Mouse (Mus musculus): ENCODE measurements around the gene Tfam.
A peak's percentile ranks its signal among the peaks of the same experiment; 100 is the strongest.

Tfam gene

DNA sequence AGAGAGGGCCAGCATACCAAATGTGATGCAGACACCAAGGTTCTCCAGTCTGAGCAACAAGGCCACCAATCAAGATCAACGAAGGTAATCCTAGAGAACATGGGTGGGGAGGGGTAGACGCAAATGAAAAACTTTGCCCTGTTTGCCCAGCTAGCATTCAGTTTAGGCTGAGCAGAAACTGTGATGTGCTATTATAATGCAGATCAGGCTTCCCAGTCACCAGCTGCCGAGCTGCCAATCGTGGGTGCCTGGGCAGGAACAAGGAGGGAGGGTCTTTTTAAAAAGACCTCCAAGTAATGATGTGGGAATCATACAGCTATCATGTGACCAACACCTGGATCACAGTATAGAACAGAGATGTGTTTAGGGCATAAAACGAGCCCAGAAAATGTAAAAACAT, 15.0 kb downstream of the Tfam start:
- no peak for DNase-seq (ENCODE audit: low read depth)

DNA sequence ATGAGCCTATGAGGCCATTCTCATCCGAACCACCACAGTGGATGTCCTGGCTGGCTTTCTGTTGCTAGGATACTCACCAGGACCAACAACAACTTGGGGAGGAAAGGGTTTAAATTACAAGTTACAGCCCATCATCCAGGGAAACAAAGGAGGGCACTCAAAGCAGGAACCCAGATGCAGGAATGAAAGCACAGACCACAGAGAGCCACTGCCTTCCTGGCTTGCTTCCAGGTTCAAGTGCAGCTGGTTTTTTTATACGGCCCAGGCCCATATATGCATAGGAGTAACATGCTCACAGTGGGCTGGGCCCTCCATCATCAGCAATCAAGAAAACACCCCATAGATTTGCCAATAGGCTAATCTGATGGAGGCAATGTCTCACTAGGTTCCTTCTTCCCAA, 15.4 kb downstream of the Tfam start:
- DNase-seq (ENCODE audit: low read depth) = no peak

DNA sequence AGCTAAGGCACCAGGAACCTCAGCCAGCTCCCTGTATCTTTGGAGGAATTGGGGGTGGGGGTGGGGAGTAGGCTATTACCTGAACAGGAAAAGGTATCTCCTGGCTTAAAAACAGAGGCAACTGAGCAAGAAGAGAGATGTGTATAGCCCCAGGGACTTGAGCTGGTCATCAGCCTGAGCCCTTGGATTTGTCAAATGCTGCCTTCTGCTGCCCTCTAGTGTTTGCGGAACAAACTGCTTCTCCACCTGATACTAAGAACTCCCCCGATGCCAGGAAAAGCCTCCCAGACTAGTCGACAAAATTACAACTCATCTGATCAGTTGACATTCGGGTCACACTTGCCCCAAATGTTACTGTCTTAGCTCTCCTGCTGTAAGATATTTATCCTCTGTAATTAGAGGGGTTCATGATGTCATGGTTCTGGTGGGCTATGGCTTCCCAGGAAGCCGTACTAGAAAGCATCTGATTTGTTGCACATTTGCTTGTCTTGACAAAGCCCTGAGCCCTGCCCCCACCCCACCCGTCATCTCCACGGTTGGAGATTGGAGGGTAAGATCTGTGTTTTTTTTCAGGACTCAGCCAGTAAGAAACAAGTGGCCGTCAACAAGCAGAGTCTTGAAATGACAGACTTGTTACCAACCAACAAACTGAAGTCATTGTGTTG, 19.7 kb downstream of the Tfam start:
- DNase-seq (ENCODE audit: low read depth) = peak; percentile 73

DNA sequence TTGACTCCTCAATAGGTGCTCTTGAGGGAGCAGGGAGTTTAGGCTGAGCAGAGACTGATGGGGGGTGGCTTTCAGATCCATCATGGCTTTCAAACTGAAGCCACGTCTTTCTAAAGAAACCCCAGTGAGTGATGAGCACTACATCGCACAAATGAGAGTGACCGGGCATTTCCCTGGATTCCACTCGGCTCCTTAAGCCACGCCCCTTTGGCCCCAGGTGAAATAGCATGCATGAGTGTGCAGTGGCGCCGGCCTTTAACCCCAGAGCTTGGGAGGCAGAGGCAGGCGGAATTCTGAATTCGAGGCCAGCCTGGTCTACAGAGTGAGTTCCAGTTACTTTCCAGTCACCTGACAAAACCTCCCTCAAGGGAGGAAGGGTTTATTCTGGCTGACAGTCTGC, 22.1 kb downstream of the Tfam start:
- DNase-seq (ENCODE audit: low read depth) = no peak

DNA sequence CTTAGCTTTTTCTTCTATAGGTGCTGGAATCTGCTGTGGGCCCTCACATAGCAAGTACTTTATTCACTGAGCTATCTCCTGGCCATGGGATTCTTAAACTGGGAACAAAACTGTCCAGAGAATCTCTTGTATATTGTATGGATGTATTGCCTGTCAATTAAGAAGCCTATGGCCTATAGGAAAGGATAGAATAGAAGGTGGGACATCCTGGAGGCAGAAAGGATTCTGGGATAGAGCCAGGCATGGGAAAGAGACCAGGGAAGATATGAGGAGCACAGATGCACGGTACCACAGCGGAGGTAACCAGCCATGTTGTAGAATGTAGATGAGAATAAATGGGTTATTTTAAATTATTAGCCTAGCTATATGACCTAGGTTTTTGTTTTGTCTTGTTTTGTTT, 36.6 kb downstream of the Tfam start:
- DNase-seq (ENCODE audit: low read depth) = no peak

DNA sequence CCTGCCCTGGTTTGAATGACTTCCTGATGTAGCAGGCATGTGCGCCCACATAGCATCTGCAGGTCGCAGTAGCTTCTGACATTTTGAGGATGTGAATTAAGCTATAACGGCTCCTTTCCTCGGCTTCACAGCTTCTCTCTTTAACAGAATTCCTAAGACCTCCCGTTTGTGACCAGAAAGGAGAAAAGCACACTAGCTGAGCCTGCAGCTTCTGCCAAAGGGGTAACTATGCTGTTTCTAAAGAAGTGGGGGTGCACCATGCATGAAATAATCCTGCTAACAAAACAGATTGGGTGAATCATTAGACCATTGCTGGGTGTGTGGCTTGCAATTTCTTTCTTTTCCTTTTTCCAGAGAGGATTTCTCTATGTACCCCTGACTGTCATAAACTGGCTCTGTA, 37.1 kb downstream of the Tfam start:
- DNase-seq (ENCODE audit: low read depth) = no peak

DNA sequence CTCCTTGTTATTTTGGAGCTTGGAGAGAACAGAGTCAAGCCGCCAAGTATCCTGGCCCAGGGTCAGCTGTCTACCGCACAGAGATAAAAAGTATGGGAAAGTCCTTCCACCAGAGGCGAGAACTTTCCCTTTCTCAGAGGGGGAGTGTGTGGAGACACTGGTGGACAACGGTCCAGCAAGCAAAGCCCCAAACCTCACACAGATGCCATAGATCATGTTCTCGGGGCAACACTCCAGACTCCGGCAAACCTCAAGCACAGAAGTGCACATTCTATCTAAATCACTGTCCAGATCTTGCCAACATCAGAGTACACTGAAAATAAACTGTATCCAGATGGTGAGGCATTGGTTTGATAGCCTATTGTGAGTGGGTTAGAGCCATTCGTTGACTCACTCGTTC, 39.4 kb downstream of the Tfam start:
- no peak for DNase-seq (ENCODE audit: low read depth)

DNA sequence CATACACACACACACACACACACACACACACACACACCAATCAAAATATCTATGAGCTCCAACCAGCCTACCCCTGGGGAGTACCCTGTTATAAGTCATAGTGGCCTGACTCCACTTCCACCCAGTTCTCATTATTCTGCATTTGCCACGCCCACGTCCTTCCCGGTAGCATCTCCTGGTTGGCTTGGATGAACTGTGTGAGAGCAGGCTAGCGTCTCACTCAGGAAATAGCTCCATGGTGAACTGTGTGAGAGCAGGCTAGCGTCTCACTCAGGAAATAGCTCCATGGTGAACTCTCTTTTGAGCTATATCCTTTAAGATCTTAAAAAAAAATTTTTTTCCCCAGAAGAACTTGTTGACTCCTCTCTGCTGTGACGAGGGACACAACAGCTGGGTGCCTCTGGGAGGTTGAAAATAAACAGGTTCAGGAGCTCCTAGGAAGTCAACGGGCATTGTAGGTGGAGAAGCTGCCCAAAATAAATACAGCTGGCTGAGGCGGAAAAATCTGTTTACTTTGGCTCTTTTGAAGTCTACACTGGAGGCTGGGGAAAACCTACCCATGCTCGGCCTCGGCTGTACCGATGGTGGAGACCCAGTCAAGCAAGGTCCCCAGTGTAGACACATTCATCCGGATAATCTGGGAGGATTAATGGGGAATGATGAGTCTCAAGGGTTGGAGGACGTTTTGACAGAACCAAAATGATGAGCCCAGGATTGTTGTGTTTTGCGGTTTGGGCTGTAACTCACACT, 40.9 kb downstream of the Tfam start:
- DNase-seq (ENCODE audit: low read depth) = no peak

DNA sequence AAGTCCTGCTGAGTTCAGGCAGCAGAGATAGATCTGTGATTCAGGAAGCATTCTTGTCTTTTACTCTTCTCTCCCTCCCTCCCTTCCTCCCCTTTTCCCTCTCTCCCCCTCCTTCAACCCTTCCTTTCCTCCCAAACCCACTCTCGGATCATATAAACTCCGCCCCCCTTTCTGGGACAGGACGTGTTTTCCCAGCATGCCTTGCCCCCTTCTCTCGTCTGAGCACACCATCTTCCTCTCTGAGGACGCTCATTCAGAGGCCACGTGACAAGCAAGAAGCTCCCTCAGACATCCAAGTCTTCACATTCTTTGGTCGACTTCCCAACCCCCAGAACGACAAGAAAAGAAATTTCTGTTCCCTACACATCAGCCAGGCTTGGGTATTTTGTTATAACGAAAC, 42.6 kb downstream of the Tfam start:
- no peak for DNase-seq (ENCODE audit: low read depth)

DNA sequence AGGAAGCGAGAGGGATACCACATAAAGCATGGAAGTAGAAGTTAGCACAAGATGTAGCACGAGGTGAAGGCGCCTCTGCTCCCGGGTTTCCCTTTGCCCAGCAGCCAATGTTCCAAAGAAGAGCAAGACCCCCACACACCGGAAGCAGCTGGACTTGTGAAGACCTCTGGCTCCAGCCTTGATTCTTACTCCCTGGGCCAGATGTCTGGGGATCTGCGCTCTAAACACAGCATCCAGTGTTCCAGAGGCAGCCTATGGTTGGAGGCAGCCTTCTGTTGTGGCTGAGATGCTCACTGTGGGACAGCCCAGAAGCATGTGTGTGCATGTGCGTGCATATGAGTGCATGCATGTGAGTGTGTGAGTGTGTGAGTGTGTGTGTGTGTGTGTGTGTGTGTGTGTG, 43.4 kb downstream of the Tfam start:
- no peak for DNase-seq (ENCODE audit: low read depth)

DNA sequence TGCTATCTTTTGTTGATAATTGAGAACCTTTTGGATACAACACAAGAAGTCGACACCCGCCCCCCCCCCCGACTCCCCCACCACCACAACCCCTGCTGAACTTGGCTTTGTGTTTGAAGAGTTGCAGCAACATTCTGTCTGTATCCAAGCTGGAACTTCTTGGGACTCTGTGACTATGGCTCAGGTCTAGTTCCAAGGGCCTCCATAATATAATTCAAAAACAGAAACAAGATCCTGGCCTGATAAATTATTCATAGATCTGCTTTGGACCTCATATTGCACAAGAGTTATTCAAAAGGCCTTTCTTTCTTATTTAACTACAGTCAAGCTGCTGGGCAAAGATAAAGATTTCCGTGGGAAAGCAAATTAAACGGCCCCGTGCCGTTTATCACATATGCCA, 44.8 kb downstream of the Tfam start:
- DNase-seq (ENCODE audit: low read depth) = no peak

DNA sequence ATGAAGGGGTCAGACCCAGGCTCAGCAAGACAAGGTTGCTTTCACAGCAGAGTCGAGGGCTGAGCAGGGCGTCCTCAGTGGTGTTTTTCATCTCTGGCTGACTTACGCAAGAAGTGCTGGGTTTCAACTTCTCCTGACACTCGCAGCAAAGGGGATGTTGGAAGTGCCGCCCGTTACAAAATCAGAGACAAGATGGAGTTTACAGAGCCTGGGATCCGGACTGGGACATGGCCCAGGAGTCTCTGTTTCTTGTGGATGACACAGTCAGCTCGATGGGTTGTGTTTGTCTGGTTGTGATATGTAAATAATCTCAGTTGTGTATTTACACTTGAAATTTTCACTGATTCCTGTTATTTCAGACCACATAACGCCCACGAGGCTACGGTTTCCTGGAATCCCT, 45.2 kb downstream of the Tfam start:
- DNase-seq (ENCODE audit: low read depth) = no peak

DNA sequence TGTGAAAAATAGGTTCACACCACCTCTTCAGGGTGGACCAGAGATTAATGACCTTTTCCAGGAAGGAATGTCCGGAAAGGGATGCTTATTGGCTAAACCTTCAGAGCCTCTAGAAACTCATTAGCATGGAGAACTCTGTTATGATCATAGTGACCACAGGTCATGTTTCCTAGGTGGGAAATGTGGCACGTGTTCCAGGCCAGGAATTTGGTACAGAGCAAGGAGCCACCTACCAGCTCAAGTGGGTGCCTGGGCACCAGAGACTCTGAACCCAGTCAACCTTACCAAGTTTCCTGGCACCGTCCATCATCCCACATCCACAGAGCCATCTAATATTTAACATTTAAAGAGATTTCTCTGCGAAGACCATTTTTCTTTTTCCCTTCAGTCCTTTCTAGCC, 49.4 kb downstream of the Tfam start:
- no peak for DNase-seq (ENCODE audit: low read depth)

DNA sequence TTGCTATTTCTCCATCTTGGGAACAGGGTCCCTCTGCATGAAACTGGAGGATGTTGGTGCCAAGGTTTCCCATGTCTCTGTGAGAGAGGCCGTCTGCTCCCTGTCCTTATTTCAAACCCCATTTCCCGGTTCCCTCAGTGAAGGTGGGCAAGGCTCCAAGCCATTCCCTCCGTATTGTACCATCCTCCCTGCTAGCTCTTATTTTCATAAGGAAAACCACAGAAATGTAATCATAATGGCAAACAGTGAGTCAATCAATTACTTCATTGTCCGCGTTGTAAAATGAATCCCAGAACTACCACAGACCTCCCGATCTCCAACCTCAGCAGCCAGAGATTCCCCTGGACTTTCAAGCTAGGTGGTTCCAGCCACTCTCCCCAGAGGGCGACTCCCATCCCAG, 53.0 kb downstream of the Tfam start:
- no peak for DNase-seq (ENCODE audit: low read depth)

DNA sequence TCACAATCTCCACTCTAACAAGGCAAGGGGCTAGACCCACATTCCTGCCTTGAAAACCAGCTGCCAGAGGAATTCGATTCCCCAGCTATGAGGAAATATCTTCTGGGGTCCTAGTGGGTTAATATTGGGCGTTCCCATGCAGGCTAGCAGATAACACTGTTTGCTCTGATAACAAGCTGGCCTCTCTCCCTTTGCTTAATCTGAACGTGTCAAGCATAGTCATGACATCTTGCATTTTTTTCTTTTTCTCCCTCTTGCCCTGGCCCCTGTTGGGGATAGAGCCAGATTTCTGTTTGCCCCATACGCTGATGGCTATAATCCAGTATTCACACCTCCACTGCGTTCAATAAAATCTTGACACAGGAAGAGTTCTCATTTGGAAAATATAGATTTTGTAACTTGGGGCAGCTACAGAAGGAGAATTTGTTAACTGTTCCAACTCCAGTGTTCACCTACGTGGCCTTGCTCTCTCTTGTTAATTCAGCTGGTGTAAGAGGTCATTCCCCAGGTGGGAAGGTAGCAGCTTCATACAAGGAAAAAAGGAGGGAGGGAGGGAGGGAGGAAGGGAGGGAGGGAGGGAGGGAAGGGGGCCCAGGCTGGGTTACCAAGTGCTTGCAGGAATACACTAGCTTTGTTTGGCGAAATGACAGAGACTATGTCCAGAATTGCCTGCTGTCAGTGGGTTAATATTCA, 54.6 kb downstream of the Tfam start:
- no peak for DNase-seq (ENCODE audit: low read depth)

DNA sequence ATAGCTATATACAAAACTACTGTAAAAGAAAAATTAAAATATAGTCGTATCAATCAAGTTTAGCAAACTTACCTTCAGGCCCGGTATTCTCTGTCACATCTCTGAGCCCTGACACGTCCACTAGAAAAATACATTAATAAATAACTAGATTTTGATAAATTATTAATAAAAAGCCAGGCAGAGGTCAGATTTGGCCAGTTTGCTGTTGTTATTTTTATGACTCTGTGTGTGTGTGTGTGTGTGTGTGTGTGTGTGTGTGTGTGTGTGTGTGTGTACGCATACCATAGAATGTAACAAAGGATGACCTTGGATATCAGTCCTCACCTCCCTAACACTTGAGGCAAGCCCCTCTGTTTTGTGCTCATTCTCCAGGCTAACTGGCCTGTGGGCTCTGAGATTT, 56.1 kb downstream of the Tfam start:
- DNase-seq (ENCODE audit: low read depth) = no peak

DNA sequence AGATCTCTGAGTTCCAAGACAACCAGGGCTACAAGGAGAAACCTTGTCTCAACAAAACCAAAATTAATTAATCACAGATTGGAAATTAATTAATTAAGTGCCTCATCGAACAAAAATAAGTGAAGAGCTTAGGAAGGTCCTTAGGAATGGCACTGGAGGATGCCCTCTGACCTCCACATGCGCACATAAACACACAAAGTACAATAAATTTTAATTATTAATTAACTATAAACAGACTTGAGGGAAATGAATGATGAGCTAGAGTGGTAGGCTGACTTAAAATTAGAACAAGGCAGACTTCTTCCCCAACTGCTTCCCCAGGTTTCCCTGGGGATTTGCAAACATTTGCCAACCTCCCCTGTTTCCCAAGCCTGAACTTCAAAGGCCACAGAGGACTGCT, 57.0 kb downstream of the Tfam start:
- DNase-seq (ENCODE audit: low read depth) = no peak

DNA sequence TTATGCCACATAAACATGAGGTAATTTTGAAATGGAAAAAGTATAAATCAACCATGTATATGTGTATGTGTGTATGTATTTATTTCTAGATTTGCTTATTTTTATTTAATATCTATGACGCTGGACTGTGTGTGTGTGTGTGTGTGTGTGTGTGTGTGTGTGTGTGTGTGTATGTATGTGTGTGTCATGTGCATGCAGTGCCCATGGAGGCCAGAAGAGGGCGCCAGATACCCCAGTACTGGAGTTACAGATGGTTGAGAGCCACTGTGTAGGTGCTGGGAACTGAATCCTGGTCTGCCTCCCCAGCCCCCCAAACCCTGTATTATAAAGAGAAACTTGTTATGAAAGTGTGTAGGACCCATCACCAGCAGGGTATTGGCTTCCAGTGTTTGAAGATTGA, 58.0 kb downstream of the Tfam start:
- DNase-seq (ENCODE audit: low read depth) = no peak

DNA sequence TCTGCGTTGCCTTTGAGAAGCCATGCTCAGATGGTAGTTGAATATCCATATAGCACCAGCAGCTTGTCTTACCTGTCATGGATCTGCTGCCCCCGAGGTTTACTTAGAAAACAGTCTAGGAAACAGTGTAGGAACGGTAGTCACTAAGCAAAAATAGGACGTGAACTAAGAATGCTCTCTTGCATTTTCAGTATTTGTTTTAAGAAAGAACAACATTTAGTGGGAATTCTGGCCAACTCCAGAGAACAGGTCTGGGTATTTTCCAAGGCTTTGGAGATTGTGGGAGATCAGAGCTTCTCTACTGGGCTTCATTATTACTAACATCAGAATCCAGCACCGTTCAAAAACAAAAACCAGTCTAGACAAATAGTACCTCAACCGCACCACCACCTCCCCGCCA, 60.9 kb downstream of the Tfam start:
- DNase-seq (ENCODE audit: low read depth) = no peak

DNA sequence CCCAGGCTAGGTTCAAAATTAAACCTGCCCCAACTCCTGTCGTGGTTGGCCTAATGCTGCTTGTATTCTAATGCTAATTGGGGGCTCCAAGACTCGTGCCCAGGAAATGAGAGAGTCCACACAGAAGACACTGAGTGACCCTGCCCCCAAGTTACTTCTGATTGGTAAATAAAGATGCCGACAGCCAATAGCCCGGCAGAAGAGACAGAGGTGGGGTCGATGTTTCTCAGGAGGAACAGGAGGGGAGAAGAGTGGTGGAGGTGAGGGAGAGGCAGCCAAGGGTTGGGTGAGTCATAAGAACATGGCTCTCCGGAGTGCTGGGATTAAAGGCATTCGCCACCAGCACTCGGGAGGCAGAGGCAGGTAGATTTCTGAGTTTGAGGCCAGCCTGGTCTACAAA, 61.7 kb downstream of the Tfam start:
- no peak for DNase-seq (ENCODE audit: low read depth)

Measured in naive thymus-derived CD4-positive, alpha-beta T cell, adult 2 months (primary cell).